Mouse (Mus musculus) embryonic facial prominence, embryonic 11.5 days (tissue): ENCODE results near the gene Chka. TPM values are rescaled to one million over a fixed set of nuclear protein-coding genes. Genes with fewer than 3 reads are reported as not detected.

Experiments
- ATAC-seq: fragments of 200-750 bp; cut with Nextera tagmentation; replicated peaks from 2 replicates; pipeline ENCODE4 v1.8.0; 2017; ENCODE audit warnings: low read depth; ENCODE audit not compliant: insufficient number of reproducible peaks, low FRiP score, low TSS enrichment
- DNase-seq: peaks from one replicate; pipeline ENCODE4 v3.0.0-alpha.2; 2015; ENCODE audit warnings: low spot score
- H3K27ac ChIP-seq: fragments of 300-500 bp; sonication (generic); replicated peaks from 2 replicates; pipeline ENCODE4 v1.5.1; 2014; ENCODE audit warnings: mild to moderate bottlenecking, low read depth, low read length, control low read depth
- H3K27me3 ChIP-seq: fragments of 300-500 bp; sonication (generic); 2 replicates; pipeline ENCODE4 v1.6.1; 2014; ENCODE audit warnings: mild to moderate bottlenecking, low read length, moderate library complexity, mixed read lengths; ENCODE audit not compliant: control insufficient read depth, insufficient read depth
- H3K36me3 ChIP-seq: fragments of 300-500 bp; sonication (generic); replicated peaks from 2 replicates; pipeline ENCODE4 v1.6.1; 2014; ENCODE audit warnings: low read depth, mild to moderate bottlenecking, low read length, moderate library complexity, mixed read lengths; ENCODE audit not compliant: control insufficient read depth, insufficient read depth
- H3K4me1 ChIP-seq: fragments of 300-500 bp; sonication (generic); 2 replicates; pipeline ENCODE4 v1.6.1; 2014; ENCODE audit warnings: low read length, mixed read lengths; ENCODE audit not compliant: control insufficient read depth, insufficient read depth
- H3K4me2 ChIP-seq: fragments of 300-500 bp; sonication (generic); 2 replicates; pipeline ENCODE4 v1.6.1; 2014; ENCODE audit warnings: low read depth, mild to moderate bottlenecking, control low read depth, low read length, moderate library complexity
- H3K4me3 ChIP-seq: fragments of 300-500 bp; sonication (generic); 2 replicates; pipeline ENCODE4 v1.5.1; 2014; ENCODE audit warnings: low read depth, low read length, control low read depth
- H3K9ac ChIP-seq: fragments of 300-500 bp; sonication (generic); replicated peaks from 2 replicates; pipeline ENCODE4 v1.6.1; 2014; ENCODE audit warnings: mild to moderate bottlenecking, control low read depth, low read length
- H3K9me3 ChIP-seq: fragments of 300-500 bp; sonication (generic); replicated peaks from 2 replicates; pipeline ENCODE4 v1.6.1; 2016; ENCODE audit warnings: mild to moderate bottlenecking, low read length, inconsistent platforms, mixed read lengths; ENCODE audit not compliant: control insufficient read depth
- WGBS: fragments of 180-500 bp; shearing (Covaris S2); extraction: QIAGEN DNeasy Blood & Tissue Kit; methylation state at CpG from one replicate; pipeline ENCODE4 v1.1.7; 2014; 5-methylcytosine and 5-hydroxymethylcytosine counted together
- polyA plus RNA-seq: library from polyadenylated mRNA; unstranded; fragments of >200 nt; fragmentation: Nextera tagmentation; extraction: Ambion mirVana; gene quantifications from 2 replicates; pipeline ENCODE4 v1.2.1, GENCODE M21; 2014

The Chka gene
- polyA plus RNA-seq, 1 experiment from 2014 or later = 38.1 TPM

DNA sequence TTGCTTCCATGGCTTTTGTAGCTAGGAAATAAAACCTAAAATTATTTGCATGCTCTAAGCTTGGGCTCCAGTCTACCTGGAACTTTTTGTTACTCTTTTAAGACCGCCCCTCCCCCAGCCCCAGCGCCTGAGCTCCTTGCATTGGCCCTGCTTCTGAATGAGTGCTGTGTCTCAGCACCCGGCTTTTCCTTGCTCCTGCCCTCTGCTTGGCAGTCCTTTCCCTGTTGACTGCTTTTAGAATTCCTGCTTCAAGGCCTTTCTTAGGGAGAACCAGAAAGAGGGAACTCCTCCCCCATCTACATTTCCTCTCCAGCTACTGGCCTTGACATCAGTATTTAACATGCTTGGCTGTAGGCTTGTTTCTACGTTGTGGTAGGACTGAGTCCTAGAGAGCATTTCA lies 4.0 kb downstream of the Chka start:
- no peaks in the 10 kb centered on the region for H3K36me3 ChIP-seq
- 17% methylated on average over 4 of the region's 4 CpGs for WGBS
- no peaks in the 10 kb centered on the region for H3K9me3 ChIP-seq
- no peak for DNase-seq
- no peak for ATAC-seq
- no peak overlapping the region for H3K27ac ChIP-seq
- H3K27me3 ChIP-seq = no peaks in the 10 kb centered on the region
- H3K9ac ChIP-seq = no peak overlapping the region
- H3K4me3 ChIP-seq = no peak overlapping the region
- H3K4me1 ChIP-seq = peaks cover 2% of the 10 kb centered on the region
- no peak overlapping the region for H3K4me2 ChIP-seq

DNA sequence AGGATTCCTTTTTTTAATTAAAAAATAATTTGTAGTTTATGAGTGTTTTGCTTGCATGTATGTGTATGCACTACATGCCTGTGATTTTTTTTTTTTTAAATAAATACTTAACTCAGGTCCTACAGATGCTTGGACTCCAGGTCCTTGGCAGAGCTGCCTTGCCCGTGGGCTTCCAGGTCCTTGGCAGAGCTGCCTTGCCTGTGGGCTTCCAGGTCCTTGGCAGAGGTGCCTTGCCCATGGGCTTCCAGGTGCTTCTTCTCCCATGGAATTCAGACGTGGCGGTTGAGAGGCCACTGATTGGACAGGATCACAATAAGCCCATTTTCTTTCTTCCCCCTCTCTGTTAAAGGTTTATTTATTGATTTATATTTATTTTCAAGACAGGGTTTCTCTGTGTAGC lies 5.6 kb downstream of the Chka start:
- Histone ChIP-seq H3K4me3 (no peak overlapping the region), H3K9ac (no peak overlapping the region), H3K4me1 (no peaks in the 10 kb centered on the region), H3K4me2 (no peak overlapping the region), H3K27ac (no peak overlapping the region), H3K36me3 (no peaks in the 10 kb centered on the region), H3K27me3 (no peaks in the 10 kb centered on the region), H3K9me3 (no peaks in the 10 kb centered on the region)
- DNase-seq = no peak
- ATAC-seq = no peak
- 77% methylated on average over 3 of the region's 3 CpGs for WGBS

DNA sequence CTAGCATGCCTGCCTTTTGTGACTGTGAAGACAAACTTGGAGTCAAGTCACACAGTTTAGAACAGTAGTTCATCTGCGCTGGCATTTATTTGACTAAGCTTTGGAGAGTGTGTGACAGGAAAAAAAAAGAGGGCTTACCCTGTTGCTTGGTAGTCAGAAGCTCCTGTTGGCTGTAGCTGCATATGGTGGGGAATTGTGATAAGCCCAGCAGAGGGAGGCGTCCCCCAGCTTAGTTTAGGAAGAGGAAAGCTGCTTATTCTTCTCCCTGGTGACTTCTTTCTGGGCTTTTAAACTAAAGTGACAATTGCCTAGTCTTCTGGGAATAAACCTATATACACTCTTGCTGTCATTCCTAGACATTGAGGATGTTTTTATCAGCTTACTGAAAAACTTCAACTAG lies 11.1 kb downstream of the Chka start:
- Histone ChIP-seq H3K9me3 (no peaks in the 10 kb centered on the region), H3K27ac (no peak overlapping the region), H3K9ac (no peak overlapping the region), H3K4me1 (no peaks in the 10 kb centered on the region), H3K4me2 (no peak overlapping the region), H3K4me3 (no peak overlapping the region), H3K27me3 (no peaks in the 10 kb centered on the region), H3K36me3 (no peaks in the 10 kb centered on the region)
- WGBS = 76% methylated on average over 2 of the region's 2 CpGs
- no peak for ATAC-seq
- DNase-seq = no peak

DNA sequence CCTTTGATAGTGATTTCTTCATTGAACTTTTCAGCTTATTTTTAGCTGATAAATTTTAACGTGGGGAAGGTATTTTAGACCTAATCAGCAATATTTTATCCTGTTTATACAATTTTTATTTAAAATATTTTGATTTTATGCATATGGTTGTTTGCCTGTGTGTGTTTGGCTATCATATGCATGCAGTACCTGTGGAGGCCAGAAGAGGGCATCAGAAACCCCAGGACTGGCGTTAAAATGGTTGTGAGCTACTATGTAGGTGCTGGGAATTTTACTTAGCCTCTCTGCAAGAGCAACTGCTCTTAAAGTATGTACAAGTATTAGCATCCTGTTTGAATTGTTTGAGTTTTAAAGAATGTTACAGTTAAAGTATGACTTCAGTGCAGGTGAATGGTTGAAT lies 13.4 kb downstream of the Chka start:
- no peaks in the 10 kb centered on the region for H3K4me1 ChIP-seq
- no peaks in the 10 kb centered on the region for H3K27me3 ChIP-seq
- no peak overlapping the region for H3K4me3 ChIP-seq
- DNase-seq (no peak), ATAC-seq (no peak)
- no peak overlapping the region for H3K27ac ChIP-seq
- H3K9ac ChIP-seq = no peak overlapping the region
- no peak overlapping the region for H3K4me2 ChIP-seq
- WGBS = 84% methylated on average over 2 of the region's 2 CpGs
- H3K9me3 ChIP-seq = no peaks in the 10 kb centered on the region
- no peaks in the 10 kb centered on the region for H3K36me3 ChIP-seq

DNA sequence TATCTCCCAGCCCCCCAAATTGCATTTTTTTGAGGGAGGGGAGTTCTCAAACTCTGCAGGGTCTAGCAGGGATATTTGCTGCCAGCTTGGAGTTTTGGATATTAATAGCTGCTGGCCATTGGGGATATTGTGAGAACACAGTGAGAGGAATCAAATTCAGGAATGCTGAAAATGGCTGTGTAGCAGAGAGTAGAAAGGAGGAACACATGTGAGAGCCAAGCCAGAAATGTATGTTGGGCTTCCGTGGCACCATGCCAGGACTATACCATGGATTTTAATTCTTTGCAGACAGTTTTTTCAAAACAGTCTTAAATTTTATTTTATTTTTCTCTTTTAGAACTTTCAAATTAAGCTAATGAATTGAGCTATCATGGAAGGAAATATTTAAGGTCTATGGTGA lies 16.7 kb downstream of the Chka start:
- no peaks in the 10 kb centered on the region for H3K36me3 ChIP-seq
- no peak overlapping the region for H3K9ac ChIP-seq
- H3K27me3 ChIP-seq = no peaks in the 10 kb centered on the region
- WGBS = 95% methylated on average over 1 of the region's 1 CpGs
- H3K4me3 ChIP-seq = no peak overlapping the region
- H3K9me3 ChIP-seq = no peaks in the 10 kb centered on the region
- DNase-seq = no peak
- no peak for ATAC-seq
- no peak overlapping the region for H3K4me2 ChIP-seq
- H3K27ac ChIP-seq = no peak overlapping the region
- H3K4me1 ChIP-seq = no peaks in the 10 kb centered on the region

DNA sequence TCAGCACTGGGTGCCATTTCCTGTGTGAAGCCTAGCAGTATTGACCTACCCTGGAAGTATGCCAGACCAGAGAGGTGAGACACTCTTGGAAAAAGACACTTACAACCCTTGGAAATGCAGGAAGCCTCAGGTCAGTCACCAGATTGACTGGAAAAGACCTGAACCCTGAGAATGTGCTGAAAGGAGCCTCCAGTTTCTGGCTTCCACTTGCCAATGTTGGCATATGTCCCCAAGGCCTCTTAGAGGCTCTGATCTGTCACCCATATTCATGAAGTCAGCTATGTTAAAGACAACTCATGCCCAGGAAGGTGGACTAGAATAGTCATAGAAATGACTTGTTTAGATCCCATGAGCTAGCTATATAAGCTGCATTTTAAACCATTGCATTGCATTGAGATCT lies 19.9 kb downstream of the Chka start:
- no peak for ATAC-seq
- H3K27me3 ChIP-seq = no peaks in the 10 kb centered on the region
- H3K36me3 ChIP-seq = no peaks in the 10 kb centered on the region
- DNase-seq = no peak
- H3K9ac ChIP-seq = no peak overlapping the region
- H3K27ac ChIP-seq = no peak overlapping the region
- H3K4me2 ChIP-seq = no peak overlapping the region
- H3K9me3 ChIP-seq = no peaks in the 10 kb centered on the region
- H3K4me3 ChIP-seq = no peak overlapping the region
- H3K4me1 ChIP-seq = no peaks in the 10 kb centered on the region

DNA sequence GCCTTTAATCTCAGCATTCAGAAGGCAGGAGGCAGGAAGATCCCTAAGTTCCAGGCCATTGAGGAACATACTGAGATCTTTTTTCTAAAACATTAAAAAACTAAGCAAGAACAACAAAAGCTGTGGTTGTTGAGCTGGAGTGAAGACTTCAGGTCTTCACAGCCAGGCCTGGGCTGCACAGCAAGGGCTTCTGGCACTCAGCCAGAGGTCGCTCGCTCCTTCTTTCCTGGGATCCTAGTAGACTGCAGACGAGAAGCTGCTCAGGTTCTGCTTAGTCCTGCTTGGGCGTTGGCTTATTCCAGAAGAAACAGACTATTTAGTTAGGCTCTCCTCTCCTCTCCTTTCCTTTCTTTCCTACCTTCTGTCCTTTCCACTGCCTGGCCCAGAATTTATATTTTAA lies 20.8 kb downstream of the Chka start:
- H3K9me3 ChIP-seq = no peaks in the 10 kb centered on the region
- no peak overlapping the region for H3K4me2 ChIP-seq
- H3K27me3 ChIP-seq = no peaks in the 10 kb centered on the region
- WGBS = 82% methylated on average over 4 of the region's 4 CpGs
- H3K4me3 ChIP-seq = no peak overlapping the region
- H3K4me1 ChIP-seq = no peaks in the 10 kb centered on the region
- no peak overlapping the region for H3K9ac ChIP-seq
- no peak overlapping the region for H3K27ac ChIP-seq
- no peaks in the 10 kb centered on the region for H3K36me3 ChIP-seq
- DNase-seq (no peak), ATAC-seq (no peak)

DNA sequence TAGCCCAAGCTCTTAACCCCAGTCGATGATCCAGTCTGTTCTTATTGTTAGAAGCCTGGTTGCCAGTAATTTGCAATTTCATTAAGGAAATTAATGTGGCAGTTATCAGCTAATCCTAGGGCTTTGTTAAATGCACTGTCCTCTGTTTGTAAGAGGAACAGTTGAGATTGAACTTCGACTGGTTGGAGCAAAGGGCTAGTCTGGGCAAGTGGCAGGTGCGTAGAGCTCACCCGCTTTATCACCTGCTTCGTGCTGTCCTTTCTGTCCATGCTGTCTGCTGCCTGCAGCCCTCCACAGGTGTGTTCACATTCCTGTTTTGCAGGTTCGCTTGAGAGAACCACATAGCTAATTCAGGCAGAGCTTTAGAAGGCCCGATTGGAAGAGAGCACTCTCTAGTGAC lies 23.5 kb downstream of the Chka start:
- ATAC-seq = no peak

More for the DNA sequence above, 23.5 kb downstream of the Chka start:
- no peak for DNase-seq
- WGBS = 85% methylated on average over 7 of the region's 7 CpGs
- no peak overlapping the region for H3K27ac ChIP-seq
- H3K4me2 ChIP-seq = no peak overlapping the region
- no peak overlapping the region for H3K9ac ChIP-seq
- H3K4me1 ChIP-seq = no peaks in the 10 kb centered on the region
- H3K36me3 ChIP-seq = no peaks in the 10 kb centered on the region
- no peak overlapping the region for H3K4me3 ChIP-seq
- H3K27me3 ChIP-seq = no peaks in the 10 kb centered on the region
- H3K9me3 ChIP-seq = no peaks in the 10 kb centered on the region
